Mouse (Mus musculus): Measurements from ENCODE around the gene Itga6.

DNA sequence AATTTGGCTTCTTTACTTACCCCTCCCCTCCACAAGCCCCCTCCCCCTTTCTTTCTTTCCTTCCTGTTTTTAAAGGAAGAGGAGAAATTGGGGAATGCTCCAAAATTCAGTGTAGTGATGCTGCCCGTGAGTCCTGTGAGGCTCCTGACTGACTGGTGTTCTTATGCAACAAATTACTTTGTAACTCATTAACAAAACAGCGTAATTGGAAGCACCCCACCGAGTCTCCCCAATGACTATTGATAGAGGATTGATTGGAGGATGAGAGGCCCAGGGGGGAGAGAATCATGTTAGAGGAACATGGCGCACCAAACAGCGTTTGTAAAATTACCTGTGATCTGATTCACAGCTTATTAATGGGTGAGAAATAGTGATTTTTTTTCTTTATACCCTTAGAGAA is 109.7 kb downstream of the Itga6 start:
- TF ChIP-seq CTCF (IDR thresholded peaks at IDR 0.05; ENCODE audit: extremely low read depth, insufficient read depth, insufficient read length, insufficient replicate concordance) (no peak), POLR2A (IDR thresholded peaks at IDR 0.05; ENCODE audit: low read depth, low read length) (no peak)
